Mouse (Mus musculus): ENCODE data around the gene Prom2.

Gene Prom2

DNA sequence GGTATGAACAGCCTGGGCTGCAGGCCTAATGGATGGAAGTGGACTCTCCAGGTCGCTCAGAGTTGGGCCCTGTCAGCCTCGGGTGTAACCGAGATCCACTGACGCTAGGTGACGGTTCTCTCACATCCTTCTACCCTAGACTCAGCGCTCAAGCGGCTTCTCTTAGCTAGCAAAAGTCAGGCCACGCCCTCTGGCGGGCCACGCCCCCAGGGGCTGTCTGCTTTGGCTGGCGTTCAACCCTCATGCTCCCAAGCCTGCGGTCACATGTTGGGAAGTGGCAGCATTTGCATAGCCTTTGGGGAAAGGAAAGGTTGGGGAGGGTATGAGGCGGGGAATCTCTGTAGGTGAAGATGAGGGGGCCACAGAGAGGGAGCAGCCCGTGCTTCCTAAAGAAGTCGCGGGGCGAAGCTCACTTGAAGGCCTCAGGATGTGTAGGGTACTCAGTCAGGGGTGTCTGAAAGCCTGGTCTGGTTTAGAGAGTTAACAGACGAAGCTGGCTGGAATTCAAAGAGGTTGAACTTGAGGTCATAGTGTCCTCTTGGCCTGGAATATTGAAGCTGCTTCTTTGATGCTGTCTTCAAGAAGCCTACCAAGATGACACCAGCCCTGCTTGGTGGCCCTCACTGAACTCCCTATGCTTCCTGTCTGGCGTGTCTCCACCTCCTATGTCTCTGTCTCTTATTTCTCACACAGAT is 56.6 kb downstream of the Prom2 start:
- in situ Hi-C loops (cut with MboI, MseI): loop anchor here (10.0 kb wide), 1 partner anchor 1380 kb away; the partner anchor contains the start of gene Fbln7

DNA sequence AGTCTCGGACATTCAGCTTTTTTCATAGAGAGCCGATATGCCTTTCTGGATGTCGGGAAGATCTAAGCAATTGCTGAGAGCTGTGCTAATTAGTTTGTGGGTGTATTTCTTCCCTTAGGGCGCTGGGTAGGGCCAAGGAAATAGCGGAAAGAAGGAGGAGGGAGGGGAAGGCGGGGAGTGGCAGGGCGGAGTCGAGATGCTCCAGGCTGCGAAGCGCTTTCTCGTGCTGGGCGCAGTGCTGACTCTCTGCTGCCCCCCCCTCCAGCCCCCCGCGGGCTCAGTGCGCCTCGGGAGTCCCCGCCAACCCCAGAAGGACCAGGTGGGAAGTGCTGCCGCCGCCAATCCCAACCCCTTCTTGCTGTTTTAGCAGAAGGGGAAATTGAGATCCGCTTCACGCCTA is 58.3 kb downstream of the Prom2 start:
- in situ Hi-C loops (cut with MboI, MseI): loop anchor here (10.0 kb wide), 1 partner anchor 1382 kb away; the partner anchor contains the start of gene Fbln7

DNA sequence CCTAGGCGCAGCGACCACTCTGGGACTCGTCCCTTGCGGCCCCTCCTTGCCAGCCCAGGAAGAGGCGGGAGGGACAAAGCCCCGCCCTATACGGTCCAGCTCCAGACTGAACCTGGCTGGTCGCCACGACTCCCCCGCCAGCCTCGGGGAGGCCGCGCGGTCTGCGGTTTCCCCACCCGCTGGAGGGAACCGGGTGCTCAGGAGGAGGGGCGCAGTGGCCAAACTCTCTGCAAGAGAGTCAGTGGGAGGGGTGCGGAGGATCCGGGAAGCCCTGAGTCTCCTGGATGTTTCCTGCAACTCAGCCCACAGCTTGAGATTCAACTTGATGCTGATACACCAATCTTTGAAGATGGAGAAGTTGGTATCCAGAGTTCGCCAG is 58.7 kb downstream of the Prom2 start:
- in situ Hi-C loops (cut with MboI, MseI): loop anchor here (10.0 kb wide), 1 partner anchor 1382 kb away; the partner anchor contains the start of gene Fbln7

DNA sequence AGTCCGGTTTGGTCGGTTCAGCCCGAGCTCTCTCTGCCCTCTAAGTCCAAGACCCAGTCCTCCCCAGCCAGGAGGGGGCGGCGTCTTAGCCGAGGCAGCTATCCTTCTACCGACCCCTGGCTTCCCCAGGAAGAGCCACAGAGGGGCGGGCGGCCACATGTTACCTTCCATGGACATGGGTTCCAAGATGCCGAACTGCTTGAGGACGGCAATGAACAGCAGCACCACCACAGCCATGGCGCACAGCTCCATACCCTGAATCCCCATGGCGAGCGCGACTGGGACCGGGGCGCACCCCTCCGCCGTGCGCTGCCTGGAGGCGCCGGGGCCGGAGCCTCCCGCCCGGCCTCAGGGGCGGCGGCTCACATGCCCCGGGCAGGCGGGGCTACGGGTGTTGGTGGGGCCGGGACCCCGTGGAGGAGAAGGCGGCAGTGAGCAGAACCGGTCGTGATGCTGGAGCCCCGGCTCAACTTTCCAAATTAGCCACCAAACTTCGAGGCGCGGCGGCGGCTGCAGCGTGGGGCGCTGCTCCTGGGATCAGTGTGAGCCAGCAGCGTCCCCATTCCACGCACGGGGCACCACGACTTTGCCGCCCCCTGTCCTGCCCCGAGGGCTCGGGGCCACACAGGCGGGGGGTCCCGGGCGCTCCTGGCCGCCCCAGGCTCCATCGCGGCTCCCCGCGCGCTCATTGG is 59.3 kb downstream of the Prom2 start:
- in situ Hi-C loops (cut with MboI, MseI): loop anchor here (10.0 kb wide), 1 partner anchor 1383 kb away; the partner anchor contains the start of gene Fbln7

DNA sequence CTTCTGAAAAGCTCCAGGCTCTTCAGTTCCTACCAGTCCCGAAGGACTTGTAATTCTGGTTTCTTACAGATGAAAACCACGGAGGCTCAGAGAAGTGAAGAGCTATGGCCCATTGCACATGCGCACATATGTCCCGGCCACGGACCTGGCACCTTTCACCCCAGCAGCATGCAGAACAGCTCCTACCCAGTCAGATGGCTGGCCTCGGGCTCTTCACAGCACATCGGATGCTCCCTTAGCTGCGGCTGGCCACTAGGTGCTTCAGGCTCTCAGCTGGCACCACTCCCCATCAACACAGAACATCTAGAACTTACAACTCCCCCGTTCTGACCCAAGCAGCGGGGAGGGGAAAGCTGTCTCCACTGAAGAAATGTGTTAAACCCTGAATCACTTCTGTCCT is 61.5 kb downstream of the Prom2 start:
- in situ Hi-C loops (cut with MboI, MseI): loop anchor here (10.0 kb wide), 1 partner anchor 1385 kb away; the partner anchor contains the start of gene Fbln7

DNA sequence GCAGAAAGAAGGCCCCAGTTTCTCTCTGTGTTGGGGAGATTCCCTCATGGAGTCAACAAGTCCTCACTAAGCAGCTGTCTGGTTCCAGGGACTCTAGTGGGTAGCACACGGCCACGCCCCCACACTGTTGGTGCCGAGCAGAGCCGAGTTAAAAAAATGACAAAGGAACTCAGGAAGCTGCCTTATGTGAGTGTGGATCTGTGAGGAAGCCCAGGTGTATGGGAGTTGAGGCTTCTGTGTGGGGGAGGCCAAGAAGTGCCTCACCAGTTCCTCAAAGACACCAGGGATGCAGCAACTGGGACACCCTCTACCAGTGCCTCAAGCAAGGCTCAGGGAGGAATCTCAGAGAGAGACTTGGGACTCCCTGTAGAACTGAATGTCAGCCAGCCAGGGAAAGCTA is 62.1 kb downstream of the Prom2 start:
- in situ Hi-C loops (cut with MboI, MseI): no loop called here
